Mouse (Mus musculus) stomach, postnatal 0 days (tissue): ENCODE measurements around the gene Tcf15.

Experiments
- CTCF ChIP-seq: IDR thresholded peaks from 2 replicates; pipeline ENCODE4 v1.5.1; 2016; ENCODE audit warnings: antibody characterized with exemption, low read depth, mild to moderate bottlenecking, moderate library complexity
- EP300 ChIP-seq: optimal IDR thresholded peaks from 2 replicates; pipeline ENCODE3; 2016; ENCODE audit warnings: antibody characterized with exemption

GRCm38 (mm10) chr2:152150373-152150772, 7.0 kb downstream of the Tcf15 start:
- no peak for TF ChIP-seq EP300
- no peak for TF ChIP-seq CTCF
